Mouse (Mus musculus) layer of hippocampus, adult 11-12 months (tissue): ENCODE measurements at regions not wholly inside any gene's neighbourhood (a gene's known extent, or its start where the extent isn't known, plus 50 kb on each side); places are given as distances from the start of the nearest gene placed in this dataset.
"Not testable (repeated sequence)": the region's sequence is repeated elsewhere in the genome, so short reads cannot be mapped to it uniquely, and the experiment has no call there.

Experiments
- DNase-seq: peaks from one replicate; pipeline ENCODE4 v3.0.0; 2022; ENCODE audit warnings: low spot score

DNA sequence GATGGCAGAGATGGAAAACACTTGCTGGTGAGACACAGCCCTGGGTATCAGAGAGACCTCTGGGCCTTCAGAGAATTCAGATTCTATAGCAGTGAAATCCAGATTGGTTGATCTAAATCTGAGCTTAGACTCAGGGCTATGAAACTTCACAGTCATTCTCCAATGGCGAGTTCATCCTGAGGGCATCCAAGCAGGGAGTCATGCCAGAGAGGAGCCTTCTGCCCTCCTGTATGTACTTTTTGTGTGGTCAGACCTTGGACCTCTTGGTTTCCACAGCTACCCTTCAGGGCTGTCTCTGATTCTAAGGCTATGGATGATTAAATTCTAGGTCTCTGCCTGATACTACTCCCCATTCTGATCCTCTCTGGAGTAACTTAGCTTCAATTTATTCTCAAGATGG lies 122.0 kb upstream of the Mettl15 start:
- DNase-seq: no peak

DNA sequence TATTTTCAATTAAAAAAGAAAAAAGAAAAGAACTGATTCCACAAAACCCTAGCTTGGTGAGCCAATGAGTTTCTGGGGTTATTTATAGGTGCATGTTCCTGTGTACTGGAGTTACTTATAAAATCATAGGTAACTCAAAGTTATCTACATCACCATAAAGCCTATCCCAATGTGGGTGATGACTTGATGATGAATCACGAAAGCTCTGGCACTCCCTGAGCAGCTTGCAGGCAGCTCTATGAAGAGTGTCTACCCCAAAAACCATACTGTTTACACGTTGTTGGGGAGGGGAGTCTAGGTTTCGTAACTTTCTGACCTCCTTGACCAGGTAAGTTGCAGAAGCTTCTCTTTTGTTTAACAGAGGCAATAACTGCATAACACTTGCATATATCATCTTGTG lies 123.7 kb upstream of the Mettl15 start:
- no peak for DNase-seq

DNA sequence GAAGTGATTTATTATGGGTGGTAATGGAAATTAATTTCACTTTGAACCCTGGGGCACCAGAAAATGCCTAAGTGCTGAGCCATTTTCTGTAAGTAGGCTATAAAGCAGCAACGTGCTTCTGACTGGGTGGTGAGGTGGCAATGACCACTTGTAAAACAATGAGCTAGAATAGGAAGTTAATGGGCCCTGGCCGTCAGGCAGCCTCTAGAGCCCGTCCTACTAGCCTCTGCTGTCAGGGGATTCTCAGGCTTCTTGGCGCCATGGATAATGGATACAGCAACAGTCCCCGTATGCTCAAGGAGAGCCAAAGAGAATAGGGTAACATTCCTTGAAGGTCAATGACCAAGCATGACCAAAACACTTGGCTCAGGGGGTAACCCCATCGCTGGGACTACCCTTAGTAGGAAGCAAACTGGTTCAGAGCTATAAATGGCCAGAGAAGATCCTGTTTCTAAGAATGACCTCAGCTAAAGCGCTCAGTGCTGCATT lies 126.1 kb upstream of the Mettl15 start:
- no peak for DNase-seq

DNA sequence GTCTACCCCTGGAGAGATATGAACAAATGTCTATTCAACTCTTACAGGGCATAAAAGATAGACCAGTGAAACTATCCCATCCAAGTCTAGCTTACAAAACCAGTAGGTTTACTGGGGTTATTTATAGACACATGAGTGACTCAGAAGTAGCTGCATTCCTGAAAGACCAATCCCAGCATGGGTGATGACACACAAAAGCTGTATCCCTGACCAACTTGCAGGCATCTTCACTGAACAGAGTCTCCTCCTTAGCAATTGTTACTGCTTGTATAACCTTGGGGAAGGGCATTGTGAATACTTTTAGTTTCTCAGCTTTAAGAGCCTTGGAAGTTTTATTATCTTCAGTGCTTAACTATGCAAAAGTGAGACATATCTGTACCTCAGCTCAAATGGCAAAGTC lies 139.6 kb upstream of the Mettl15 start:
- no peak for DNase-seq

DNA sequence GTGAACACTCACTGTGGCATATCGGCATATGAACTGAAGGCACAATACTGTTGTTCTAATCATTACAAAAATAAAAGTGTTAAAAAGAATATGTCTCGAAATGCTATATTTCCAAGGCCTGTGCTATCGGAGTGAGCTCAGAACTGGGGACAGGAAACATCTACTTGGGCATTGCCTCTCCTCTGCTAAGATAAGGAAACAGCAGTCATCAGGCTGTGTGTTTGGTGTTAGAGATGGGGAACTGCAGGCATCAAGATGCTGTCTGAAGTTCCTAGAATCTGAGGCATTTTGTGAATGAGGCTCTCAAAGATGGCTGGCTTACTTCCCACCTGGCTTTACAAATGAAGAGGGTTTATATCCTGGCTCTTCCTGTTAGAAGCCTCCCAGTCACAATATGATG lies 150.6 kb upstream of the Mettl15 start:
- no peak for DNase-seq

DNA sequence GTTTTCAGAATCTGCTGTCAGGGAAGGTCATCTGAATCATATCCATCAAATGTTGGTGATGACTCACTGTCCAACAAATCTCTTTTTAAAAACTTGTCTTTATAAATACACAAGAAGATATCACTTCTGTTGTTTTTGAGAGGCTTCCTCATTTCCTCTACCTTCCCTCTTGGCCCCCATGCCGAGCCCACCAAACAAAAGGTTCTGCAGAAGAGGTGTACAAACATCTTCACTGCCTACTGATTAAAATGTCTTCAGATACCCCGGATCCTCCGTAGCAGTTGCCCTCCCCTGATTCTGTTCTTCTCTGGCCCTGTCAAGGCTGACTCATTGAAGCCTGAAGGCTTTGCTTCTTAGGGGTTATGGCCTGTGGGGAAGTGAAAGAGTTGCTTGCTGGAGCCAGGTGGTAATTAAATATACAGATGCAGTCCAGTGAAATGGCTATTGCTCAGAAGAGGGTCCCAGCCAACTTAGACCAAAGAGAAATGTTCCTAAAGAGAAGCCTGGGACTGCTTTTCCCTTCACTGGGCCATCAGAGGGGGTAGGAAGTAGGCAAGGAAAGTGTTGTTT lies 162.1 kb upstream of the Mettl15 start:
- no peak for DNase-seq

DNA sequence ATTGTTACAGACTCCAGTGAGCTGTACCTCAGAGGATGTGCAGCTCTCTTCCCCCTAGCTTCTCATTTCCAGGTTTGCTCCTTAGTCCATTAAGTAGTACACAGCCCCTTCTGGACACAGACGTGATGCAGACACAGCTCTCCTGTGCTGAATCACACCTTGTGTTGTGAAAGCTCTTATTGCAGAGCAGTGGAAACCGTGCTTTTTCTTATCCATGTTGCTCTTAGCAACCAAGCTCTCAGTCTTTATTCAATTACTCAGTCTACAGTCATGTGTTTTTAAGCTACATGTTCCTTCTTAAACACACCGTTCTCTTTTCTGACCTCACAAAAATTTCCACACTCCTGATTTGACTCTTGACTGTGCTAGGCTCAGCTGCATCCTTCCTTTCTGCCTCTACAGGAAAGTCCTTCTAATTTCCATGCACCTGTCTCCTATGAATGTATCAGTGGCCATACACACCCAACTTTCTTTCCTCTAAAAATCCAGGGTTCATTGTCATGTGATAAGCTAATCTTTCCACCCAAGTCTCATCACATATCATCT lies 163.0 kb upstream of the Mettl15 start:
- DNase-seq: no peak

DNA sequence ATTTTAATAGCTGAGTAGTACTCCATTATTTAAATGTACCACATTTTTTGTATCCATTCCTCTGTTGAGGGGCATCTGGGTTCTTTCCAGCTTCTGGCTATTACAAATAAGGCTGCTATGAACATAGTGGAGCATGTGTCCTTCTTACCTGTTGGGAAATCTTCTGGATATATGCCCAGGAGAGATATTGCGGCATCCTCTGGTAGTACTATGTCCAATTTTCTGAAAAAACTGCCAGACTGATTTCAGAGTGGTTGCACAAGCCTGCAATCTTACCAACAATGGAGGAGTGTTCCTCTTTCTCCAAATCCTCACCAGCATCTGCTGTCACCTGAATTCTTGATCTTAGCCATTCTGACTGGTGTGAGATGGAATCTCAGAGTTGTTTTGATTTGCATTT lies 181.7 kb upstream of the Mettl15 start:
- not testable (repeated sequence) for DNase-seq

DNA sequence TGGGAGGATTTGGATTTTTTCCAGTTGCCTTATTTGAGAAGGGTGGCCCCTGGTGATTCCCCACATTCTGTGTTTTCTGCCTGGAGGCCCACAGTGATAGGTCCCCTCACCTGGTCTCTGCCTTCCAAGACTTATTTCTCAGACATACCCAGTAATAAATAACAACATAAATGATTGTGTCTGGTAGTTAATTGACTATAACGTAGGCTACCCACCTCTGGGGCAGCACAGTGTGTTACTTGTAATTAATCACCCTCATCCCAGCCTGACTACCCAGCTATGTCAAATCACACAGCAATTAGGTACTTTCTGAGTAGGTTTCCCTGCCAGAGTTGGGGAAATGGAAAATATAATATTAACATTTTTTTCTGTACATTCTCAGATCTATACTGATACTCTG lies 190.2 kb upstream of the Bdnf start:
- no peak for DNase-seq

DNA sequence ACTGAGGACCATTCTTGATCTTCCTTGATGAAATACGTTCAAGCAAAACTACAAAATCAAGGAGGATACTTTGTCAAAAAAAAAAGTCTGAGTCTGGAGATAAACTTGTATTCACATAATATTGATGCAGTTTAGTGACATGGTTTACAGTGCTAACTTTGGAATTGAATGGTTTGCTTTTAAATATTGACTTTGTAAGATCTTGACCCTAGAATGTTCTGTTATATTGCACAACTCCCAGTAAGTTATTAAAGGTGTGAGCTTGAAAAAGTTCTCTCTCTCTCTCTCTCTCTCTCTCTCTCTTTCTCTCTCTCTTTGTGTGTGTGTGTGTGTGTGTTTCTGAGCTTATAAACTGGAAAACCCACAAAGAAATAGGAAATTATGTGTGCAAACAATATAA lies 186.9 kb upstream of the Bdnf start:
- no peak for DNase-seq

DNA sequence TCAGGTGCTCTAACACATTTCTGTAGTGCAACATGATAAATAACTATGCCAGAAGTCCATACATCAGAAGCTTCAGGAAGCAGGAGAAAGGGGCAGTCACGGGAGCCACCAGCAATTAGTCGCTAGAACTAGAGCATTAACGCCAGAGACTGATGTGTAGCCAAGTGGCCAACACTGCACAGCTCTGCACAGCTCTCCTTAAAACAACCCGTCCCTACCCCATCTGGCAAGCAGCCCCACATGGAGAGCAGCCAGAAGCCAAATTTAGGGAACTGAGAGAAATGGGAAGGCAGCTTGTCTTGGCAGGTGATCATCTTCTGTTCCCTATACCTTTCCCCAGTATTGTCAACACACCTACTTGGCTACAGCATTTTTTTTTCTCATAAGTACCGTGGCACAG lies 172.3 kb upstream of the Bdnf start:
- DNase-seq: peak; percentile 21

DNA sequence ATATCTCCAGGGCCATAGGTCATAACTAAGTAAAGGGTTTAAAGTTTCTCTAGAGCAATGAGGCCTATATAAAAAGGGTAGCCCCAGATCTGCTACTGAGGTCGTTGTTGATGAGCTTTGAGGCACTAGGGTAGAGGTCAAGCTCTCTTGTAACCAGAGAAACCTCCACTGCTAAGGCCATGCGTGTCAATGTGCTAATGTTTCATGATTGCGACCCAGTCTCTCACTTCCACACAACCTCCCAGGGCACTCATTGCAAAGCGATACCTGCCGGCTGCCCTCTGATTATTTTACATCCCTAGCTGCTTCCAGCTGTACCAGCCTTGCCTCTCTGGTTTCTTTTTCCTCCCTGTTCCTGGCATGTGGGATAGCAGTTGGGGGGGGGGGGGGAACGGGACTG lies 169.6 kb upstream of the Bdnf start:
- no peak for DNase-seq

DNA sequence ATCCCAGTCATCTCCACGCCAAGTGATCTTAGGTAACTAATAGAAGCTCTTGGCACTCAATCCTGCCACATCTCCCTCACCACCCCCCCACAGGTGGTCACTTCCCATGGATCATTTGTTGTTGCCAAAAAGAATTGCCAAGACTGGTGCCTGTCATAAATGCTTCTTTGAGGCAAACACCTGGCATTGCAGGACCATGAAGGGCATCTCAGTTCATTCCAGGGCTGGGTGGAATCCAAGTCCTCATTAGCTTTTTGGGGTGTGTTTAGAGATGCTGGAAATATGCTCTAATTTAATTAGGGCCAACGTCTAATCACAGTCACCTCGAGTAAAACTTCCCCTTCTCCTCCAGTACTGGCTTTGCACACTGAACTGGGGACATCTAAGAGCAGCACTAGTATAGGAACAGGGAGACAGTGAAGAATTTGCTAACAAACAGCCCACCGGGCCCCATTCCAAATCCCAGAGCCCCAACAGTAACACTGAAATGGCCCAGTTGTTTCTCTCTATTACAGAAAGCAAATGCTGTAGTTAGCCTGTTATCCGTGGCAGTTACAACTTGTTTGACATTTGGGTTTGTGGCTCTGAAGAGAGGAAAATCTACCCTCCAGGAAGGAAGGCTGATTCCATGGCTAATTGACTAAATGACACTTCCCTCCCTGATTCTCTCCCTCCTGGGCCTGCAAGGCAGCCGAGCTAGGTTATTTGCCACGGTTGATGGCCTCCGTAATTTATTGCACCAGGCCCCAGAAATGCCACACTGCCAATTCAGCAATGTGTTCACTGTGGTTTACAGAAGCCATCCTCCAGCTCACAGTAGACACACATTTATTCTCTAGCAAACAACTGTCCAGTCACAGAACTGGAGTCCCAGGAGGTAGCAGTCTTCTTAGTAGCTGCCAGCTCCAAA lies 164.2 kb upstream of the Bdnf start:
- DNase-seq: no peak

DNA sequence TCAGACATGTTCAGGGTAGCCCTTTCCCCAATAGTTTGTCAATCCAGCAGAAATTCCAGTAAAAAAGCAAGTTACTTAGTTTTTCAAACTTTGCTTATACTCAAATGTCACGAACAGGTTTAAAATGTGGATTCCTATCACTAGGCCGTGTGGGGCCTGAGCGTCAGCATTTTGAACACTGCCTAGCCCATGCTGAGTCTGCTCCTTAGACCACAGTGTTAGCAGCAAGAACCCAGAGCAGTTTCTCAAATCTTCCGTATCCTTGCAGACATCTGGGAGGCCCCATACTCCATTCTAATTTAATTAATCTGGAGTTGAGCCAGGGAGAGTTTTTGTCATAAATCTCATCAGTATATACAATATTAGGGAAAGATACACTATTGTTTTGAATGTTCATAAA lies 163.4 kb upstream of the Bdnf start:
- DNase-seq: no peak

DNA sequence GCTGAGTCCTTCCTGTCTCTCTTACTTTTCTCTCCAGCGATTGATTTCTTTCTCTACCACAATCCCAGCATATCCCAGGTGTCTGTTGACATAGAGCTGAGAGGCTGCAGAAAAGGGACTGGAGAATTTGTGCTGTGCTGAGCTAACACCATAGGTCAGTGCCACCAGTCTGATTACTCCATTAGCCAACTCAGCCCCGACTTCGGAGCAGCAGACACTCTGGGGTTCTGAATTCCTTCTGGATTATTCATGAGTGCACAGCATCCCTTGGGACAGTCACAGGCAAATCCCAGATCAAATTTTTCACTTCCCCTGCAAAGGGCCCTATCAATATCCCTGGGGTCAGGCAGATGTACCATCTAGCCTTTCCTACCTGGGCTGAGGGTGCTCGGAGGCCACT lies 155.2 kb upstream of the Bdnf start:
- no peak for DNase-seq

DNA sequence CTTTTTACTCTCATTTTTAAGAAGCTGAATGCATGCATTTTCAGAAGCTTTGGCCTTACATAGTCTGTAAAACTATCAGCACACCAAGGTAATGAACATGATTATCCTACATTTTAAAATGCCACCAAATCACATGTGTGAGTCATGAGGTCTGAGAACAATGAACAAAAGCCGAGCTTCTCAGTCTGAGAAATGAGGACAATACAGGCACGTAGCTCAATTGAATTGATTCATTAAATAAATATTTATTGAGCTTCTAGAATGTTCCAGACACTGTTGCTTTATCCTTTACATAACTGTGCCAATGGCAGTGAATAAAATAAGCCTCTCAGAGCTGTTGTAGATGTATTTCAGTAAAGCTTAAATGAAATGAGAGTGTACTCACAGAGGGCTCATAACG lies 154.0 kb upstream of the Bdnf start:
- no peak for DNase-seq

DNA sequence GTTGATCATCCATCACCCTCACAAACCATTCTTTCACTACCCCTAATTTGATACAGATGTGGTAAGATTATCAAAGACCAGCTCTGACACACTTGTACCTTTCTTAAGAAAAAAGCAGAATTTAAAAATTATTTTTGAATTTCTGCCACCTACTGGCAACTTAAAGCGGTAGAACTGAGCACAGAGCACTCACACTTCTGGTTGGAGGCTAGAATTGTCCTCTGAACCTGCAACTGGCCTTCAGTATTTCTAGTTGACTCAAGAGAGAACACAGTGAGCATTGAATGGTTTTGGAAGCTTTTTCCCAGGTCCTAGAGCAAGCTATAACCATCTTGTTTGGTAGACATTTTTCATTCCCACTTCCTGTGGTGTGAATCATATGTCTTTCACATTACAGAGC lies 135.0 kb upstream of the Bdnf start:
- no peak for DNase-seq

DNA sequence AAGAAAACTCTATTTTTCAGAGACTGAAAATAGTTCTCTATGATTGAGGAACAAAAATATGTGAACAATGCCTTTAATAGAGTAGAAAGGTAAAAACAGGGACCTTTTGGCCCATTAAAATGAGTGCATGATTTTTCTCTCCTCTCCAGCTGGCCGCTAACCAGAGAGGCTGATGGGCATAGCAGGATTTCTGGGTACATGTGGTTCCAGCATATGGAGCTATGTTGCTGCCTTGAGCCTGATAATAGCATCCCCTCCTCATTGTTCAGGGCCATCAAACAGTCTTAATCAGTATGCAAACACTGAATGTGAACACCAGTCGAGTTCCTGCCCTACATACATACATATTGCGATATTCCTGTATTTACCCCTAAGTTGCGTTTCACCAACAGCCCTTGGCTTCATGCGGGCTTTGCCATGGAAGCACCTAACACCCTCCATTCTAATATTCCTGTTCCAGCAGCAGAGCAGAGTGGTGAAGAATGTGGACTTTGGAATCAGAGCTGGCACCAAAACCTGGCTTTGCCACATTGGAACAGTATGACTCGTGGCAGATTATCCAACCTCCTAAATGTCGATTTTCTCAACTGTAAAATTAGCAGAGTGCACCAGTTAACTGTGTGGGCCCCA lies 127.9 kb upstream of the Bdnf start:
- peak; percentile 5 for DNase-seq

DNA sequence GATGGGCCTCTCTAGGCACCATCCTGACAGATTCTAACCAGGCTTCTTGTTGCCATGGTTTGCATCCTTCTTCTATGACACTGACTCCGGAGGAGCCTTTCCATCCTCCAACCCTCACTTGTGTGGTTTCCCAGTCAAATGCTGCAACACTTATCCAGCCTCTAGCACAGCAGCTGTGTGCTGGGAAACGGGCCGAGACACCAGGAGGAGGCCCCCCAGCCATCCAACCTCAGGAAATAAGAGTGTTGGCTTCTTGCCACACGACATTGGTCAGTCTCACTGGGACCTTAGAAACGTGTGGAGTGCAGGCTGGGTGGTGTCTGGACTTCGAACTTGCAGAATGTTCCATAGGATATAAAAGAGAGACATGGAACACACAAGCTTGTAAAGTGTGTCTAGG lies 119.9 kb upstream of the Bdnf start:
- DNase-seq: no peak

DNA sequence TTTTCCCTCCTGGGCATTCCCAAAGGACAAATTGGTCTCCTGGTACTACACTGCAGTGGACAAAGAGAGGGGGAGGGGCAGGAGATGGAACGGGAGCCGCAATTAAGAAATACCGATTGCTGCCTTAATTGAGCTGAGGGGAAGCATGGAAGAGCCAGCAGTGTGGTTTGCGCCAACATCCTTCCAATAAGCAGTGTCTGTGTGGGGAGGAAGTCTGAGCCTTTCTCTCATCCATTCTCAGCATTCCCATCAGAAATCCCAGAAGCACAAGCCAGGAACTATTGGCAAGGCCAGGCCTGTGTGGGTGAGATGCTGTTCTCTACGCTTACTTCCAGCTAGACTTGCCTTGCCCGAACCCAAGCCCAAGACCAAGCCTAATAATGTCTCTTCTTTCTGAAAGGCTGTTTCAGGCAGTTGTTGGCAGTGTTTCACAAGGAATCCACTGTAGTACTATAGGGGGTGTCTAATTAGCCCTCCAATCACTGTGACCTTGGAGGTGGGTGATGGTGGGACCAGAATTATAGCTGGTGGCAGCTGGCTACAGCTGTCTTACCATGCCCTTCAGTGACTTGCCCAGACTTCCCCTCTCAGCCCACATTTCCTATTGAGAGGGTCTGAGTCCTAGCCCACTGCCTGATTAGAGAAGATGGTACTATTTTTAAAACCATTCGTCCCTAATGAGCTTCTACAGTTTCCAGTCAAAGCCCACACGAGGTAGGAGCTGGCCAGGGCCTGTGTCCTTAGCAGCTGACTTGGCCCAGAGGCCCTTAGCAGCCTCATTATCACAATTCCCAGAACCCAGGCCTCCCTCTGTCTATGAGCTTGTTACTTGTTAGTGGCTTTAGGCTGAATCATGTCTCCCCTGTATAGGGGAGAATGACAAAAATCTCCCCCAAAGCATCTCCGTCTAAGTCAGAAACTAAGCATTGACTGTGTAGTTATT lies 115.1 kb upstream of the Bdnf start:
- DNase-seq: peak; percentile 17

DNA sequence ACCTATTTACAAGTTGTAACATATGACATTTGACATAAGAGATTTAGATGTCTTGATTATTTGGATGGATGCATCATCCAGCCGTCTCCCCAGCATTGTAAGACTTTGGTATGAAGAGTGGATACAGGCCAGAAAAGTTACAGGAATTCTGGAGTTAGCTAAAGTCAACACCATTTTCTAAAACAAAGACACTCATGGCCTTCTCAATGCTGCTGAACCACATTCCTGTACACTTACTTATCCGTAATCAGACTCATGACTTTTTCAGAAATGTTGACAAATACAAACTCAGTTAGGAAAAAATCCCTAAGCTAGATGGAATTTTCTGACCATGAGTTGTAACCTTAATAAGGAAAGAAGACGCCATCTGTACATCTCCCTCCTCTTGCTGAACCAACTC lies 111.5 kb upstream of the Bdnf start:
- DNase-seq: no peak

DNA sequence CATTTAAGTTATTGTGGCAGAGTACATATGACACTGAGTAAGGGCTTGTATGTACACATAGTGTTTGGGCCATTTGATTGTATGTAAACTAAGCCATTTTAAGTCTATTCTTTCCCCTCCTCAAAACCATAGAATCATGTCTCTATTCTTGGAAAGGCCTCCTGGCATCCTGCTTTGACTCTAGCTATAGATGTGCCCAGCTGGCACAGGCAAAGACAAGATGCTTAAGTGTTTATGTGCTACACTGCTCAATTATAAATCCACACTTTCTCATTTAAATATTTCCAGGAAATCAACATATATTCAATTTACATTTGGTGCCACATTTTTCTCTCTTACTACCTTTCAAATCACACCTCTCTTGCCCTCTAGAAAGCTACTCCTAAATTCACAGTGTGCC lies 97.6 kb upstream of the Bdnf start:
- no peak for DNase-seq
